Mouse (Mus musculus) bone marrow, adult 2 months (tissue): ENCODE results near the gene Dhfr.

Source experiments
- CTCF ChIP-seq: fragments of 200-500 bp; IDR thresholded peaks from 2 replicates; pipeline ENCODE4 v1.5.1; 2011; ENCODE audit warnings: low read length, control low read depth; ENCODE audit not compliant: control insufficient read depth, insufficient read depth
- POLR2A ChIP-seq: fragments of 200-500 bp; IDR thresholded peaks from 2 replicates; pipeline ENCODE4 v1.6.1; 2011; ENCODE audit warnings: low read depth, mild to moderate bottlenecking, control low read depth, low read length, borderline replicate concordance; ENCODE audit not compliant: control insufficient read depth

DNA sequence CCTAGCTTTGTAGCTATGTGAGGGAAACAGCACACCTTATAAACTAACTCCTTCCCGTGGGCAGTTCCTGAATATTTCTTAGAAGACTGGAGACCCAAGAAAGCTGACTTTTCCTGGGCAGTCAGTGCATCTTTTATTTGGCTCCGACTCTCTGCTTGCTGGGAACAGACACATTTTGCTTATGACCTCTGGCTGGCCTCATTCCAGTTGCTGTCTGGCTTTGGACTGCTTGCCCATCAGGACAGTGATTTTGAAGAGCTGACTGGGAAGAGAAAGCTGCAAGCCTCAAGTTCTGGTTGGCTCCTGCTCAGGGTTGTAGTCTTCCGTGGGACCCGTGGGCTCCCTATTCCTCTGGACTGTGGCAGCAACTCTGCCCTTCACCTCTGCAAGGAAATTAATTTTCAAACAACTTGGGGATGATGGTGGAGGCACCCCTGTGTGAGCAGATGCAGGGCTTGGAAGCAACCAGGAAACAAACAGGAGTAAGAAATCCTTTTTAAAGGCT is 72.9 kb downstream of the Dhfr start:
- TF ChIP-seq POLR2A (no peak), CTCF (no peak)
